Comparison of ENCODE assay signal across 15 mouse cellular contexts in genomic region chr1:51514379-51514778, GRCm38 (mm10). TPM values are rescaled to one million over a fixed set of nuclear protein-coding genes. Genes with fewer than 3 reads are reported as not detected.
A peak's percentile ranks its signal among the peaks of the same experiment; 100 is the strongest.
DNase-seq lines count a peak whose midpoint lies in the region; ATAC-seq and TF ChIP-seq lines count a peak whose summit lies in the region.
"Had no signal": no experiment of that assay in that cellular context is flagged by ENCODE, and none has a peak within 500 bp of the region (broad histone marks: within the 10 kb centered on the region; RNA-seq: fewer than 3 reads in every experiment).

No protein-coding gene starts in this region.

- WGBS in heart, embryonic 10.5 days = 34% methylated on average over 2 of the region's 2 CpGs
- 53% methylated on average over 2 of the region's 2 CpGs for WGBS in kidney, postnatal 0 days

- no peak for DNase-seq in heart, embryonic 10.5 days (ENCODE audit: low spot score)
- no peak for DNase-seq in heart, adult 11 months
- DNase-seq in kidney, postnatal 0 days (ENCODE audit: low spot score) = peak; percentile 48
- no peak for DNase-seq in kidney, adult 8-10 months
- DNase-seq in layer of hippocampus, adult 2 months (ENCODE audit: low spot score in 2 of 2) = no peak
- DNase-seq in neural tube, embryonic 10.5 days (ENCODE audit: extremely low spot score, low spot score) = no peak
- DNase-seq: gastrocnemius, postnatal 14 days; lung, adult 18-20 months; midbrain, embryonic 14.5 days; thymus, adult 2 months had no signal

- H3K4me3 ChIP-seq in heart, embryonic 10.5 days = no peak overlapping the region
- no peak overlapping the region for H3K4me3 ChIP-seq in kidney, postnatal 0 days (replicated peaks; ENCODE audit: low read depth, low read length)
- peak overlapping the region; percentile 64 for H3K4me3 ChIP-seq in megakaryocyte, embryonic 14.5 days (replicated peaks)
- H3K4me3 ChIP-seq in layer of hippocampus, adult 2 months = no peak overlapping the region
- H3K4me3 ChIP-seq: neural tube, embryonic 13.5 days had no signal

- no peaks in the 10 kb centered on the region for H3K9me3 ChIP-seq in heart, embryonic 10.5 days
- H3K9me3 ChIP-seq in kidney, postnatal 0 days (replicated peaks; ENCODE audit: low read length) = no peaks in the 10 kb centered on the region
- no peaks in the 10 kb centered on the region for H3K9me3 ChIP-seq in megakaryocyte, embryonic 14.5 days
- H3K9me3 ChIP-seq: neural tube, embryonic 13.5 days had no signal

- ATAC-seq in kidney, postnatal 0 days (replicated peaks; ENCODE audit: low FRiP score, low read depth) = 0 out of 2 replicates have a peak, but pooled peaks have one; percentile 37
- no peak for ATAC-seq in megakaryocyte, adult 5-6 weeks (ENCODE audit: poor library complexity, severe bottlenecking)
- ATAC-seq: forebrain, embryonic 14.5 days had no signal

- peak overlapping the region; percentile 69; the same call in 1 of the 2 replicates for H3K27ac ChIP-seq in heart, embryonic 10.5 days
- peak overlapping the region; percentile 56 for H3K27ac ChIP-seq in kidney, postnatal 0 days
- H3K27ac ChIP-seq in layer of hippocampus, adult 2 months = no peak overlapping the region
- H3K27ac ChIP-seq: hindbrain, embryonic 14.5 days; neural tube, embryonic 13.5 days had no signal

- H3K9ac ChIP-seq in kidney, postnatal 0 days (ENCODE audit: low read depth, low read length) = no peak overlapping the region
- H3K9ac ChIP-seq: hindbrain, embryonic 14.5 days; neural tube, embryonic 13.5 days had no signal

- H3K4me1 ChIP-seq in heart, embryonic 10.5 days = peaks cover 30% of the 10 kb centered on the region
- peaks cover 12% of the 10 kb centered on the region for H3K4me1 ChIP-seq in kidney, postnatal 0 days (replicated peaks; ENCODE audit: insufficient read depth, low read length)
- peaks cover 55% of the 10 kb centered on the region for H3K4me1 ChIP-seq in megakaryocyte, embryonic 14.5 days
- H3K4me1 ChIP-seq: neural tube, embryonic 13.5 days had no signal

- H3K27me3 ChIP-seq in heart, embryonic 10.5 days (ENCODE audit: insufficient read depth, poor library complexity, severe bottlenecking) = no peaks in the 10 kb centered on the region
- no peaks in the 10 kb centered on the region for H3K27me3 ChIP-seq in kidney, postnatal 0 days (ENCODE audit: insufficient read depth, low read length)
- no peaks in the 10 kb centered on the region for H3K27me3 ChIP-seq in megakaryocyte, embryonic 14.5 days (replicated peaks)
- H3K27me3 ChIP-seq: neural tube, embryonic 13.5 days had no signal

- H3K4me2 ChIP-seq in kidney, postnatal 0 days (ENCODE audit: low read length) = no peak overlapping the region
- H3K4me2 ChIP-seq: hindbrain, embryonic 14.5 days; neural tube, embryonic 13.5 days had no signal

- TF ChIP-seq CTCF in kidney, postnatal 0 days (IDR thresholded peaks at IDR 0.05; ENCODE audit: low read depth) = no peak
- no peak for TF ChIP-seq CTCF in layer of hippocampus, adult 2 months (conservative IDR thresholded peaks at IDR 0.05)

- H3K36me3 ChIP-seq in heart, embryonic 10.5 days = no peaks in the 10 kb centered on the region
- no peaks in the 10 kb centered on the region for H3K36me3 ChIP-seq in kidney, postnatal 0 days (ENCODE audit: insufficient read depth, low read length)
- H3K36me3 ChIP-seq in megakaryocyte, embryonic 14.5 days (replicated peaks; ENCODE audit: low read length) = no peaks in the 10 kb centered on the region
- H3K36me3 ChIP-seq: neural tube, embryonic 13.5 days had no signal

RNA-seq across cellular contexts. Expression of gene Nabp1, which starts 36.2 kb away (rescaled TPM):
- 18.8 and 21.5 TPM in 2 replicates for polyA plus RNA-seq in heart, embryonic 10.5 days (2016; fragmentation: Nextera tagmentation; extraction: Ambion mirVana)
- polyA plus RNA-seq in kidney, postnatal 0 days (2015; fragmentation: Nextera tagmentation; extraction: Ambion mirVana) = 37.7 and 42.6 TPM in 2 replicates
- 1.8 and 4.4 TPM in 2 replicates for polyA plus RNA-seq in megakaryocyte, embryonic 14.5 days (2012; ENCODE audit: insufficient read depth, low replicate concordance)
- total RNA-seq in megakaryocyte, adult 5-6 weeks (2015) = 95.3 and 107 TPM in 2 replicates
- total RNA-seq in megakaryocyte, adult 5-6 weeks (2017) = 277 and 321 TPM in 2 replicates
- 10 to 100 TPM; 18.9 to 20.1 TPM for total RNA-seq in layer of hippocampus, adult 2 months (2021)
